Mouse (Mus musculus): ENCODE data around the gene Stard13. TPM values are rescaled to one million over a fixed set of nuclear protein-coding genes. Genes with fewer than 3 reads are reported as not detected.
A peak's percentile ranks its signal among the peaks of the same experiment; 100 is the strongest.

Stard13 gene
- polyA plus RNA-seq, 1 experiment from 2014 or later = 19.1 TPM

DNA sequence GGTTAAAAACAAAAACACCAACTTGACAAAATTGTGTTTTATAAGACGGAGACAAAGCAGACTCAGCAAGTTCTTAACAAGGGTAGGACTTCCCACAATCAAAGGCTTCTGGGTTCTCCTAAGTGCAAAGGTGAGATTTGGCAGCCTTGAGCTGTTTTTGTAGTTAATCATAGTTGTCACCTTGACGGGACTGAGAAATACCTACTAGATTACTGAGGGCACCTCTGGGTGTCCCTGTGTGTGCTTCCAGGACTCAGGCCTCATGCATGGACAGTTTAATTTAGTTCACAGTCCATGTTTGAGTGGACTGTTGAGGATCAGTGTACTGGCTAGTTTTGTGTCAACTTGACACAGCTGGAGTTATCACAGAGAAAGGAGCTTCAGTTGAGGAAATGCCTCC lies 209.2 kb downstream of the Stard13 start:
- 72% methylated on average over 2 of the region's 2 CpGs for WGBS
- Histone ChIP-seq H3K4me3 (replicated peaks; ENCODE audit: low read length) (no peak overlapping the region), H3K36me3 (ENCODE audit: control insufficient read depth, insufficient read depth, low read length) (no peaks in the 10 kb centered on the region), H3K27me3 (ENCODE audit: control insufficient read depth, insufficient read depth, low read length) (no peaks in the 10 kb centered on the region), H3K4me2 (ENCODE audit: low read depth, low read length) (no peak overlapping the region), H3K9me3 (replicated peaks; ENCODE audit: control insufficient read depth, low read length) (no peaks in the 10 kb centered on the region), H3K4me1 (ENCODE audit: control insufficient read depth, insufficient read depth, low read length) (peaks cover 17% of the 10 kb centered on the region; the same call in 1 of the 2 replicates), H3K27ac (ENCODE audit: low read length) (peak overlapping the region; percentile 81; the same call in 1 of the 2 replicates), H3K9ac (ENCODE audit: low read length) (no peak overlapping the region)
- no peak for ATAC-seq (ENCODE audit: insufficient read depth, low FRiP score)

DNA sequence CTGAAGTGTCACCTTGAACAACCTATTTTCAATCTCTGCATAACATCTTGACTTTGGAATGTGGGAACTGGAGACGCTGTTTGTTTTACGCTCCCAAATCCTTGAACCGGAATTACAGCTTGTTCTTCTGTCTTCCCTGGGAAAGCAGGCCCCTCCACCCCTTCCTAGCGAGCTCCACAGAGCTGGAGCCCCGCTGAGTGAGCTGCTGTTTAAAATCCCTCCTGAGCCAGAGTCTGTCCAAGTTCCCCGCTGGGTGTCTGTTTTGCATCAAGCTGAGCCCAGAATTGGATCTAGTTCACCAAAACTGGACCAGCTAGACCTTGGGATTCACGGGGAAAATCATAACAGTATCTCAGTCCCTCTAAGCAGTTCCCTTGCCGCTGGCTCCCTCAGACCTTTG lies 210.2 kb downstream of the Stard13 start:
- ATAC-seq (ENCODE audit: insufficient read depth, low FRiP score) = peak; percentile 83
- no peaks in the 10 kb centered on the region for H3K9me3 ChIP-seq (replicated peaks; ENCODE audit: control insufficient read depth, low read length)
- peak overlapping the region; percentile 37; the same call in 1 of the 2 replicates for H3K9ac ChIP-seq (ENCODE audit: low read length)
- no peaks in the 10 kb centered on the region for H3K36me3 ChIP-seq (ENCODE audit: control insufficient read depth, insufficient read depth, low read length)
- H3K4me1 ChIP-seq (ENCODE audit: control insufficient read depth, insufficient read depth, low read length) = peaks cover 17% of the 10 kb centered on the region; the same call in 1 of the 2 replicates
- WGBS = 9% methylated on average over 8 of the region's 8 CpGs
- H3K27me3 ChIP-seq (ENCODE audit: control insufficient read depth, insufficient read depth, low read length) = no peaks in the 10 kb centered on the region
- no peak overlapping the region for H3K4me3 ChIP-seq (replicated peaks; ENCODE audit: low read length)
- H3K27ac ChIP-seq (ENCODE audit: low read length) = peak overlapping the region; percentile 81
- H3K4me2 ChIP-seq (ENCODE audit: low read depth, low read length) = peak overlapping the region; percentile 24; the same call in 1 of the 2 replicates

GRCm38 (mm10) chr5:151022939-151023338 lies 210.7 kb downstream of the Stard13 start:
- no peak for ATAC-seq (ENCODE audit: insufficient read depth, low FRiP score)
- Histone ChIP-seq H3K9ac (ENCODE audit: low read length) (no peak overlapping the region), H3K36me3 (ENCODE audit: control insufficient read depth, insufficient read depth, low read length) (no peaks in the 10 kb centered on the region), H3K4me1 (ENCODE audit: control insufficient read depth, insufficient read depth, low read length) (peaks cover 17% of the 10 kb centered on the region; the same call in 1 of the 2 replicates), H3K4me2 (ENCODE audit: low read depth, low read length) (no peak overlapping the region), H3K4me3 (replicated peaks; ENCODE audit: low read length) (no peak overlapping the region), H3K27ac (ENCODE audit: low read length) (peak overlapping the region; percentile 81), H3K27me3 (ENCODE audit: control insufficient read depth, insufficient read depth, low read length) (no peaks in the 10 kb centered on the region), H3K9me3 (replicated peaks; ENCODE audit: control insufficient read depth, low read length) (no peaks in the 10 kb centered on the region)
- 8% methylated on average over 1 of the region's 1 CpGs for WGBS

GRCm38 (mm10) chr5:151022026-151022425 lies 211.6 kb downstream of the Stard13 start:
- Histone ChIP-seq H3K36me3 (ENCODE audit: control insufficient read depth, insufficient read depth, low read length) (no peaks in the 10 kb centered on the region), H3K27ac (ENCODE audit: low read length) (no peak overlapping the region), H3K9me3 (replicated peaks; ENCODE audit: control insufficient read depth, low read length) (no peaks in the 10 kb centered on the region), H3K27me3 (ENCODE audit: control insufficient read depth, insufficient read depth, low read length) (no peaks in the 10 kb centered on the region), H3K4me1 (ENCODE audit: control insufficient read depth, insufficient read depth, low read length) (peaks cover 17% of the 10 kb centered on the region; the same call in 1 of the 2 replicates), H3K4me2 (ENCODE audit: low read depth, low read length) (no peak overlapping the region), H3K9ac (ENCODE audit: low read length) (no peak overlapping the region), H3K4me3 (replicated peaks; ENCODE audit: low read length) (no peak overlapping the region)
- 76% methylated on average over 7 of the region's 7 CpGs for WGBS
- no peak for ATAC-seq (ENCODE audit: insufficient read depth, low FRiP score)

DNA sequence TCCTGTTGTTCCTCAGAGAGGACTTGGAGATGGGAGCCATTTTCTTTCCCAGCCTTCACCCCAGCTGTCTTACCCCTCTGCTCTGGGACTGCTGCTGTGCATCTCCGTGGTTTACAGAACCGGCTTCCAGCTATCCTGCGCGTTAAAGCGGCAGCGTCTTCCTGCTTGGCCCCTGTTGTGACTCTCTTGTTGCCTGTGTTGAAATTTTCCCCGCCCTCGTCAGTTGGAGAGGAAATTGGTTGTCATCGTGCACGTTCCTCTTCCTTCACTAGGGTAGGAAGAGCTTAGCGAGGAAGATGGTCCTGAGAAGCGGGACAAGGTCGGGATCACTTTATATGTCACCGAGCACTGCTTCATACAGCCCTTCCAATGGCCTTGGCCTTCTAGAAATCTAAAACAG lies 212.8 kb downstream of the Stard13 start:
- no peaks in the 10 kb centered on the region for H3K27me3 ChIP-seq (ENCODE audit: control insufficient read depth, insufficient read depth, low read length)
- ATAC-seq (ENCODE audit: insufficient read depth, low FRiP score) = no peak
- no peak overlapping the region for H3K27ac ChIP-seq (ENCODE audit: low read length)
- H3K9me3 ChIP-seq (replicated peaks; ENCODE audit: control insufficient read depth, low read length) = no peaks in the 10 kb centered on the region
- H3K4me1 ChIP-seq (ENCODE audit: control insufficient read depth, insufficient read depth, low read length) = peaks cover 17% of the 10 kb centered on the region; the same call in 1 of the 2 replicates
- no peaks in the 10 kb centered on the region for H3K36me3 ChIP-seq (ENCODE audit: control insufficient read depth, insufficient read depth, low read length)
- no peak overlapping the region for H3K9ac ChIP-seq (ENCODE audit: low read length)
- 74% methylated on average over 14 of the region's 14 CpGs for WGBS
- no peak overlapping the region for H3K4me2 ChIP-seq (ENCODE audit: low read depth, low read length)
- no peak overlapping the region for H3K4me3 ChIP-seq (replicated peaks; ENCODE audit: low read length)

DNA sequence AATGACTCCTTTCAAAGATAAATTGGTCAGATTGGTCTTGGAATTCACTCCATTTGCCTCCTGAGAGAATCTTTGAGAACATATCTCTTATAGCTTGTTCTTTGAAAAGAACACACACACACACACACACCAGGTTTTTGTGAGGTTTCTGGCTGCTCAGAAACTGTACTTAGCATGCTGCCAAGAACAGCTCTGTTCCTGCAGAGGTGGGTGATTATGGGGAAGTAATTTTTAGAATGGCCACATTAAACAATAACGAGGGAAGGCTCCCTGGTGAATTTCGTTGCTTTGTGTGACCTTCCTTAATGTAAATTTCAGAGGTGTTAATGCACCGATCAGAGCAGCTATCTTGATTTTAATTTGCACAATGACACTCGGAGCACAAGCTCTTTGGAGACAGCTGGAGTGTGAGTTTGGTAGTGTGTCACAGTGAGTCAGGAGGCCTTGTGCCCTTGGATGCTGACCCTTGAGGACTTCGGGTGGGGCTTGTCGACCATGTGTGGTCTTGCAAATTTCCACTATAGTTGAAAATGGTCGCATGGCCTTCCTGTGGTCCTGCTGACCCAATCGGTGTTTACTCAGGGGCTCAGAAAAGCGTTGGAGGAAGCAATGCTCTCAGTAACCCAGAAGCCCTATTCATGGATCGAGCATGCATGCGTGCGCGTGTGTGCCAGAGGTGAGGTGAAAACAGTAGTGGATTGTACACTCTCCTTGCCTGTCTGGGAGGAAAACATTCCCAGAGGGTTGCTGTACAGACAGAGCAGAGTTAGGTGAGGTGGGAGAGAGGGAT lies 213.4 kb downstream of the Stard13 start:
- Histone ChIP-seq H3K36me3 (ENCODE audit: control insufficient read depth, insufficient read depth, low read length) (no peaks in the 10 kb centered on the region), H3K9ac (ENCODE audit: low read length) (no peak overlapping the region), H3K27me3 (ENCODE audit: control insufficient read depth, insufficient read depth, low read length) (no peaks in the 10 kb centered on the region), H3K4me1 (ENCODE audit: control insufficient read depth, insufficient read depth, low read length) (peaks cover 17% of the 10 kb centered on the region; the same call in 1 of the 2 replicates), H3K4me3 (replicated peaks; ENCODE audit: low read length) (no peak overlapping the region), H3K9me3 (replicated peaks; ENCODE audit: control insufficient read depth, low read length) (no peaks in the 10 kb centered on the region), H3K4me2 (ENCODE audit: low read depth, low read length) (no peak overlapping the region), H3K27ac (ENCODE audit: low read length) (no peak overlapping the region; the same call in 1 of the 2 replicates)
- ATAC-seq (ENCODE audit: insufficient read depth, low FRiP score) = no peak
- 59% methylated on average over 13 of the region's 13 CpGs for WGBS

DNA sequence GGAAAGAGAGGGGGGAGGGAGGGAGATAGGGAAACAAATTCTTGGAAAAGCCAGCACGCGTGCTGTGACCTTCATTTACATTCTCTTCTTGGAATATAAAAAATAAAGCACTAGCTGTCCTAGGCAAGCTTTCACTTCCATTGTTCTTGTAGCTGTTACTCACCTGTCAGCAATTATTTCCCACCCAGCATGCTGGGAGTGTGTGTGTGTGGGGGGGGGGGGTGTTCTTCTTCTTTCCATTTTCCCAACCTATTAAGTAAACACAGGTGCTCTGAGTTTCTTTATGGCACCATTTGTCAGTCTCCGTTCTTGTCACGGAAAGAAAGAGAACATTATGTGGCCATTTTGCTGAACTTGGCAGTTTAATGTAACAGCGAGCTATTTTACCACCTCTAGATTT lies 214.7 kb downstream of the Stard13 start:
- H3K9me3 ChIP-seq (replicated peaks; ENCODE audit: control insufficient read depth, low read length) = 0 out of 2 replicates have a peak, but pooled peaks cover 3% of the 10 kb centered on the region
- H3K4me1 ChIP-seq (ENCODE audit: control insufficient read depth, insufficient read depth, low read length) = peaks cover 17% of the 10 kb centered on the region; the same call in 1 of the 2 replicates
- no peaks in the 10 kb centered on the region for H3K27me3 ChIP-seq (ENCODE audit: control insufficient read depth, insufficient read depth, low read length)
- 35% methylated on average over 5 of the region's 5 CpGs for WGBS
- no peak overlapping the region for H3K9ac ChIP-seq (ENCODE audit: low read length)
- no peaks in the 10 kb centered on the region for H3K36me3 ChIP-seq (ENCODE audit: control insufficient read depth, insufficient read depth, low read length)
- no peak overlapping the region for H3K4me3 ChIP-seq (replicated peaks; ENCODE audit: low read length)
- H3K4me2 ChIP-seq (ENCODE audit: low read depth, low read length) = no peak overlapping the region
- no peak for ATAC-seq (ENCODE audit: insufficient read depth, low FRiP score)
- H3K27ac ChIP-seq (ENCODE audit: low read length) = peak overlapping the region; percentile 75; the same call in 1 of the 2 replicates

DNA sequence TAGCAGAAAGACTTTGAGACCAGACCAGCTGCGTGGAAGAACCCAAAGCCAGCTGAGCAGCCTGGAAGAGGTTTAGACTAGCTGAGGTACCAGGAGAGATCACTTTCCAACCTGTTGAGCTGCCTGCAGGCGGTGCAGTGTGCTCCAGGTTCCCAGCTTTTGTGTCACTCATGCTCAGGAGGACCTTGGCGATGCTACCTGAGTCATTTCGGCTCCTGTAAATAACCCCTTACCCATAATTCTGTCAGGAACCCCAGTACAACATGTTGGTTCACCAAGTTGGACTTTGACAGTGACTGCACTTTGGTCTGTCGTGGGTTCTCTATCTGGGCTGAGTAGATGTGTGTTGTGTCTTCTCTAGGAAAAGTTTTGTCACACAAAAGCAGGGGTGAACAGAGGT lies 215.2 kb downstream of the Stard13 start:
- no peaks in the 10 kb centered on the region for H3K27me3 ChIP-seq (ENCODE audit: control insufficient read depth, insufficient read depth, low read length)
- no peak overlapping the region for H3K9ac ChIP-seq (ENCODE audit: low read length)
- 61% methylated on average over 5 of the region's 5 CpGs for WGBS
- no peak overlapping the region for H3K27ac ChIP-seq (ENCODE audit: low read length)
- ATAC-seq (ENCODE audit: insufficient read depth, low FRiP score) = no peak
- no peaks in the 10 kb centered on the region for H3K36me3 ChIP-seq (ENCODE audit: control insufficient read depth, insufficient read depth, low read length)
- H3K4me2 ChIP-seq (ENCODE audit: low read depth, low read length) = no peak overlapping the region
- no peak overlapping the region for H3K4me3 ChIP-seq (replicated peaks; ENCODE audit: low read length)
- peaks cover 13% of the 10 kb centered on the region; the same call in 1 of the 2 replicates for H3K4me1 ChIP-seq (ENCODE audit: control insufficient read depth, insufficient read depth, low read length)
- 0 out of 2 replicates have a peak, but pooled peaks cover 3% of the 10 kb centered on the region for H3K9me3 ChIP-seq (replicated peaks; ENCODE audit: control insufficient read depth, low read length)

DNA sequence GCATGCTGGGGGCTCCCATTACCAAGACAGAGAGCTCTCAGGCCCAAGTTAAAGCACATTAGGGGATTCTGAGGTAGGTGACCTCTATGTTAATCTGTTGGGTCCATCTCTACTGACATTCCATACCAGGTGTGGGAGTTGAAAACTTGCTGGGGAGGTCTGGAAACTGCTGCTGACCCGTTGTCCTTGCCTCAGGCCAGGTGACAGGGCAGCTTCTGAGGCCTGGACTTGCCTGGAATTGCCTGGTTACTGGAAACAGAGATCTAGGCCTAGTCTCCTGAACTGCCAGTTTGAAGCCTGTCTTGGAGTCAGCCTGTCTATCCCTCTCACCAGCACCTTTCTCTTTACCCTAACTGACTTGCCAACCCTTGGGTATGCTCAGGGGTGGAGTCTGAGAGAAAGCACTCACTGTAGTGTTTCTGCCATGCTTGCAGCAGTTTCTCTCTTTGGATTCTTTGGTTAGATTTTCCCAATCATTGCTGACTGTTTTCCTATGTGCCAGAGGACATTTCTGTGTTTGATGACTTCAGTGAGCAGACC lies 229.3 kb downstream of the Stard13 start:
- Histone ChIP-seq H3K9ac (ENCODE audit: low read length) (no peak overlapping the region), H3K9me3 (replicated peaks; ENCODE audit: control insufficient read depth, low read length) (no peaks in the 10 kb centered on the region), H3K4me2 (ENCODE audit: low read depth, low read length) (no peak overlapping the region), H3K4me1 (ENCODE audit: control insufficient read depth, insufficient read depth, low read length) (no peaks in the 10 kb centered on the region), H3K27ac (ENCODE audit: low read length) (no peak overlapping the region), H3K36me3 (ENCODE audit: control insufficient read depth, insufficient read depth, low read length) (no peaks in the 10 kb centered on the region), H3K27me3 (ENCODE audit: control insufficient read depth, insufficient read depth, low read length) (no peaks in the 10 kb centered on the region), H3K4me3 (replicated peaks; ENCODE audit: low read length) (no peak overlapping the region)
- WGBS = 73% methylated on average over 1 of the region's 1 CpGs
- ATAC-seq (ENCODE audit: insufficient read depth, low FRiP score) = no peak
